12 mouse cellular contexts compared by ENCODE assay signal in genomic region chr17:85684841-85685688, GRCm38 (mm10). TPM values are rescaled to one million over a fixed set of nuclear protein-coding genes. Genes with fewer than 3 reads are reported as not detected.
DNase-seq lines count a peak whose midpoint lies in the region; ATAC-seq lines count a peak whose summit lies in the region.
"Had no signal": no experiment of that assay in that cellular context is flagged by ENCODE, and none has a peak within 500 bp of the region (broad histone marks: within the 10 kb centered on the region; RNA-seq: fewer than 3 reads in every experiment).

No protein-coding gene starts in this region.

- no peaks in the 10 kb centered on the region for H3K36me3 ChIP-seq in hindbrain, embryonic 10.5 days
- H3K36me3 ChIP-seq in hindbrain, embryonic 16.5 days (ENCODE audit: control insufficient read depth, insufficient read depth, low read length) = no peaks in the 10 kb centered on the region
- no peaks in the 10 kb centered on the region for H3K36me3 ChIP-seq in limb, embryonic 11.5 days (ENCODE audit: control insufficient read depth, insufficient read depth, low read length)
- H3K36me3 ChIP-seq: neural tube, embryonic 13.5 days had no signal

- H3K4me2 ChIP-seq in hindbrain, embryonic 16.5 days (ENCODE audit: low read length) = no peak overlapping the region
- H3K4me2 ChIP-seq in limb, embryonic 11.5 days (ENCODE audit: low read depth, severe bottlenecking) = peak overlapping the region; percentile 72
- H3K4me2 ChIP-seq: neural tube, embryonic 13.5 days had no signal

- DNase-seq in hindbrain, embryonic 10.5 days (ENCODE audit: low spot score) = peak; percentile 66
- DNase-seq in ES-CJ7 (ENCODE audit: low read depth, low spot score) = peak; percentile 43
- DNase-seq in embryo, embryonic 10 days (ENCODE audit: low spot score) = peak; percentile 60
- peak; percentile 76 for DNase-seq in limb, embryonic 11.5 days (ENCODE audit: low spot score)
- no peak for DNase-seq in adrenal gland, postnatal 36 days
- DNase-seq: adrenal gland, postnatal 25 days; gastrocnemius, postnatal 14 days; lung, postnatal 14 days had no signal

- H3K4me3 ChIP-seq in hindbrain, embryonic 10.5 days = peak overlapping the region; percentile 52
- H3K4me3 ChIP-seq in hindbrain, embryonic 16.5 days (ENCODE audit: low read length) = no peak overlapping the region
- peak overlapping the region; percentile 47 for H3K4me3 ChIP-seq in limb, embryonic 11.5 days (ENCODE audit: low read depth, low read length)
- H3K4me3 ChIP-seq: neural tube, embryonic 13.5 days had no signal

- peaks cover 100% of the 10 kb centered on the region for H3K27me3 ChIP-seq in hindbrain, embryonic 10.5 days (ENCODE audit: insufficient read depth, poor library complexity, severe bottlenecking)
- peaks cover 58% of the 10 kb centered on the region for H3K27me3 ChIP-seq in hindbrain, embryonic 16.5 days (replicated peaks; ENCODE audit: control insufficient read depth, insufficient read depth, low read length)
- peaks cover 83% of the 10 kb centered on the region for H3K27me3 ChIP-seq in limb, embryonic 11.5 days (ENCODE audit: control insufficient read depth, insufficient read depth, low read length)

- H3K4me1 ChIP-seq in hindbrain, embryonic 10.5 days (replicated peaks) = peaks cover 53% of the 10 kb centered on the region
- H3K4me1 ChIP-seq in hindbrain, embryonic 16.5 days (ENCODE audit: control insufficient read depth, insufficient read depth, low read depth, low read length) = peaks cover 9% of the 10 kb centered on the region
- peaks cover 20% of the 10 kb centered on the region for H3K4me1 ChIP-seq in limb, embryonic 11.5 days (ENCODE audit: control insufficient read depth, insufficient read depth, low read length)

- H3K9ac ChIP-seq in hindbrain, embryonic 16.5 days (ENCODE audit: low read depth, low read length) = no peak overlapping the region
- peak overlapping the region; percentile 17 for H3K9ac ChIP-seq in limb, embryonic 11.5 days (ENCODE audit: low read length)
- H3K9ac ChIP-seq: neural tube, embryonic 13.5 days had no signal

- under 1% methylated on average over 46 of the region's 46 CpGs for WGBS in hindbrain, embryonic 10.5 days
- WGBS in hindbrain, embryonic 16.5 days = under 1% methylated on average over 44 of the region's 46 CpGs
- WGBS in limb, embryonic 11.5 days = 2% methylated on average over 46 of the region's 46 CpGs

- no peak for ATAC-seq in hindbrain, embryonic 16.5 days
- ATAC-seq in limb, embryonic 11.5 days (ENCODE audit: insufficient number of reproducible peaks, low FRiP score, low TSS enrichment, low read depth) = no peak
- ATAC-seq in monocyte, adult 5-6 weeks (replicated peaks; ENCODE audit: insufficient number of reproducible peaks, low FRiP score, low TSS enrichment, poor library complexity, severe bottlenecking) = no peak
- ATAC-seq in erythroblast, adult 5-6 weeks (replicated peaks; ENCODE audit: low FRiP score, poor library complexity, severe bottlenecking) = no peak

- H3K9me3 ChIP-seq in hindbrain, embryonic 10.5 days = no peaks in the 10 kb centered on the region
- no peaks in the 10 kb centered on the region for H3K9me3 ChIP-seq in hindbrain, embryonic 16.5 days (ENCODE audit: control insufficient read depth, low read length)
- no peaks in the 10 kb centered on the region for H3K9me3 ChIP-seq in limb, embryonic 11.5 days (ENCODE audit: control insufficient read depth, low read length)
- H3K9me3 ChIP-seq: neural tube, embryonic 13.5 days had no signal

- peak overlapping the region; percentile 54; the same call in 1 of the 2 replicates for H3K27ac ChIP-seq in hindbrain, embryonic 10.5 days
- H3K27ac ChIP-seq in hindbrain, embryonic 16.5 days (ENCODE audit: low read depth, low read length) = no peak overlapping the region
- no peak overlapping the region for H3K27ac ChIP-seq in limb, embryonic 11.5 days (replicated peaks; ENCODE audit: low read depth, low read length)
- H3K27ac ChIP-seq: neural tube, embryonic 13.5 days had no signal

RNA-seq across cellular contexts. Expression of gene Six2, which starts 3.0 kb away (rescaled TPM):
- 5.4 and 5.6 TPM in 2 replicates for polyA plus RNA-seq in hindbrain, embryonic 10.5 days (2016; fragmentation: Nextera tagmentation; extraction: Ambion mirVana)
- polyA plus RNA-seq in hindbrain, embryonic 16.5 days (2015; fragmentation: Nextera tagmentation; extraction: Ambion mirVana) = 0.36 and 0.51 TPM in 2 replicates
- 7.8 and 8.4 TPM in 2 replicates for polyA plus RNA-seq in limb, embryonic 11.5 days (2014; fragmentation: Nextera tagmentation; extraction: Ambion mirVana)
- total RNA-seq in monocyte, adult 5-6 weeks (2017) = not detected in 3 replicates
- not detected in 2 replicates for total RNA-seq in erythroblast, adult 5-6 weeks (2015; ENCODE audit: low replicate concordance)
- total RNA-seq in erythroblast, adult 5-6 weeks (2017; ENCODE audit: low replicate concordance) = not detected in 2 replicates
- total RNA-seq in adrenal gland, postnatal 36 days (2021) = not detected
- total RNA-seq: adrenal gland, postnatal 25 days had no signal
- polyA plus RNA-seq: neural tube, embryonic 13.5 days had no signal

Comparison
In these comparisons a context has a peak if more than half of its experiments do, and no peak if none do; other contexts are left out.
1. DNase-seq: peak in hindbrain, embryonic 10.5 days (single experiment), ES-CJ7 (single experiment), embryo, embryonic 10 days (single experiment) and limb, embryonic 11.5 days (single experiment); none in adrenal gland, postnatal 36 days (0 of 2).